Mouse (Mus musculus) adrenal gland, adult (tissue): ENCODE results near the gene Olfr1110.
"Not testable (repeated sequence)": the region's sequence is repeated elsewhere in the genome, so short reads cannot be mapped to it uniquely, and the experiment has no call there.

Experiments
- DNase-seq, 2 experiments: peaks; one replicate each; pipeline ENCODE4 v3.0.0; 2022 to 2023; ENCODE audit warnings: low spot score in 1 of 2; ENCODE audit not compliant: inconsistent age in 2 of 2

The Olfr1110 gene

DNA sequence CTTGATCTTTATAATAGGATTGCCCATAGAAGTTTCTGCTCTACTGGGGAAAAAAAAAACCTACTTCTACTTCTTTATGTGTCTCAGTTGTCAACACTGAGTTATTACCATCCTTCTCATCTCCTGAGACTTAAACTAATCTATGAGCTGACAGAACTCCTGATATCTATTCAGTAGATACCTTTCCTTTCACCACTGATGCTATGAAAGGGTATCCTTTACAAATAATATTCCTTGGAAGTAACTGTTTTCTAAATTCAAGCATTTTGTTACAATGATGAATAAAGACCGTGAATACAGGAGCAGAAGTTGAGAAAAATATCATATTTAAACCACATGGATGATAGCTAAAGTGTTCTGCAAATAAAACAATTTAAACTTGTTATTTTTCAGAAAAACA is at the start of gene Olfr1110:
Gene Olfr1110, minus strand, starts transcription at position 101 of the 400 bp plus-strand sequence.
- DNase-seq = no peak

DNA sequence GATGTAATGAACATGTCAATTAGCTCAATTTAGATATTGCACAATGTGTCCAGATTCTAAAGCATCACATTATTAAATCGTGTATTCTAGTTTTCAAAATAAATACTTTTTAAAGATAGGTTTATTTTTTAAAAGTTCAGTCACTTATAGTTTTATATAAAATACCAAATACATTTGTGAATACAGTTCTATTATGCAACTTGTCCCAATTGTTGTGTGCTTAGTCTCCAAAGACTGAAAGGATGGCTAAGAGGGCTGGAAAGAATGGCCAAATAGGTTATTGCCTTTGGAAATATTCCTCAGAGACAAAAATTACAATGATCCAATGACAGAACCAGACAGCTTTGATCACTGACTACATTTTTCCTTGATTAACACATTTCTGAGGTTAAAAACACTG is 47.4 kb upstream of the Olfr1110 start, which contains the start of gene Olfr1112:
Gene Olfr1112, plus strand, starts transcription at position 301 of the 400 bp plus-strand sequence.
- no peak for DNase-seq

DNA sequence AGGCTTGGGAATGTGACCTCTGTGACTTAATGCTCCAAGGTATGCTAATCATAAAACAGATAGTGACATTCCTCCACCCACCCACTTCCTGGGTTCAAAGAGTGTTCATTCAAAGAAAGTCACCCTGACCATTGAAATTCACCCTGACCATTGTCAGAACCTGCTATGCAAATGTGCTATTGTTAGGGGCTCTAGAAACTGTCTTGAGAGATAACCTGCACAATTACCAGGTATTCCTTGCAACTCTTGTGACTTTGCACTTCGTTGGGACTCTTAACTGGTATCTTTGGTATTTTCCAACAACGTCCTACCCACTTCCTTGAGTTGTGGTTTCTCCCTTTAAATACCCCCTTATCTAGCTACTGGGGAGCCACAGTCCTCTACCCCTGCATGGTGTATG is 27.6 kb upstream of the Olfr1110 start:
- not testable (repeated sequence) for DNase-seq

DNA sequence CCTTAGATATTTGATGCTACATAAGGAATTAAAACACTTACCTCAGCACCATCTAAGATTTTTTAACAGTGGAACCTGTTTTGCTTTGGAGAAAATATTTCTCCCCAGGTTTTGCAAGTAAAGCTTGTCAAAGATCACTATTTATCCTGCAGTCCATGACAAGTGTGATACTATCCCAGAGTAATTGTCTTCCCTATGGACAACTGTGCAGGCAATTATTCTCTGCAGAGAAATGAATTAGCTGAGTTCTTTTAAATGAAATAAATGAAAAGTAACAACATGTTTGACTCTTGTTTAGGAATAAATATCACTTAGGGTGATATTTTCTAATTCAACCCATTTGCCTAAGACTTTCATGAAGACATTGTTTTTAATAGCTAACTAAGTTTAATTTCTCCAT is 12.4 kb upstream of the Olfr1110 start, which contains the start of gene Olfr1111:
Gene Olfr1111, minus strand, starts transcription at position 101 of the 400 bp plus-strand sequence.
- DNase-seq = no peak

DNA sequence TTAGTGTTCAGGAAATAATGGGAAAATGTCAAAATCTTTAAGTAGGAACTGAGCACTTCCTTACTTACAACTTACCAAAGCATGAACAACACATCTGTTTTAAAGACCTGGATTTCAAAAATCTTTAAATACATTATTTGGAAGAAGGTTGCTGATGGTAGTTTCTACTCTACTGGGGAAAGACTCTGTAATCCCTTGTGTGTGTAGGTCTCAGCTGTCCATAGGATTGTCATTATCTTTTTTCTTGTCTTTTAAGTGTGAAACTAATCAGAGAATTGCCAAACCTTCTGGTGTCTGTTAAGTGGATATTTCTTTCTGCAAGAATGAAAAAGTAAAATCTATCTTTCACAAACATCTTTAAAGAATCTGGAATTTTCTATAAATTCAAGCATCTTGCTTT is 25.6 kb downstream of the Olfr1110 start, which contains the start of gene Olfr259:
Gene Olfr259, minus strand, starts transcription at position 101 of the 400 bp plus-strand sequence.
- DNase-seq = no peak

DNA sequence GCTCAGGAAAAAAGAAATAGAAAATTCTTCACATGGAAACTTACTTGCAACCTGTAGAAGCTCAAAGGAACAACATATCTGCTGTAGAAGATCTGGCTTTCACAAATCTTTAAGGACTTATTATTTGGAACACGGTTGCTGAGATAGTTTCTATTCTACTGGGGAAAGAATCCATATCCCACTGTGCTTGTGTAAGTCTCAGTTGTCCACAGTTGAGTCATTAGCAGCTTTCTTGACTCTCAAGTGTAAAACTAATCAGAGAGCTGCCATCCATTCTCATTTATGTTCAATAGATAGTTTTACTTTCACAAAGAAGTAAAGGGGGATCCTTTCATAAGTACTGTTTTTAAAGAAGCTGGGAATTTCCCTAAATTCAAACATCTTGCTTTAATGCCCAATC is 44.2 kb downstream of the Olfr1110 start, which contains the start of gene Olfr1109:
Gene Olfr1109, minus strand, starts transcription at position 101 of the 400 bp plus-strand sequence.
- no peak for DNase-seq
